Mouse (Mus musculus) adrenal gland, adult 10 weeks (tissue): ENCODE results near the gene Aoc3. TPM values are rescaled to one million over a fixed set of nuclear protein-coding genes. Genes with fewer than 3 reads are reported as not detected.

ENCODE experiments used
- polyA plus RNA-seq: library from polyadenylated mRNA; stranded (reverse); fragments of 350-450 nt; fragmentation: Illumina TruSeq; extraction: RNeasy Lipid Tissue Mini Kit (QIAGEN cat#74804); gene quantifications from one replicate; pipeline ENCODE4 v1.2.3, GENCODE M21; 2014; ENCODE audit warnings: low read depth, low replicate concordance

Gene Aoc3
- 22.7 TPM for polyA plus RNA-seq

DNA sequence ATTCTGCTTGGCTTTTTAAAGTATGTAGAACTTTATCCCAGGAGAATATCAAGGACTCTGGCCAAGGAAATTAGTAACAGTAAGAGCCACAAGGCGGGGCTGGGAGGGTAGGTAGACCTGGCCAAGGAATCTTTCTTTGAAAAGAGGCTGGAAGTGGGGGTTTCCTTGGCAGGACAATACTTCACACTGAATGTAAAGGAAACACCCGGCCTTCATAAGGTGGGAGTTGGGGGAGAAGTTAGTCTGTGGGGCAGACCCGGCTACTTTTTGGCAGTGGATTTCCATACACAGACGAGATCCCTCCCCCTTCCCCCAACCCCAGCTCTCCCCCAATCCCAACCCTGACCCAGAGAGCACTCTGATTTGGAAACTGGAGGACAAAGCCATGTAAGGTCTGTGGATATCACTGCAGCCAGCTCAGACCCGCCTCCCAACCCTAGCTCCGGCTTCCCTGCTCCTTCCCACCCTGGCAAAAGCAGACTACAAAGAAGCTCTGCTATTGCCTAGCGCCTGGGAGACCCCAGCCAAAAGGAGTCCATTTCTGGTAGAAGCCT, at the start of gene Aoc3:
Aoc3 (plus strand) TSS at position 235 of the 554 bp plus-strand sequence.

DNA sequence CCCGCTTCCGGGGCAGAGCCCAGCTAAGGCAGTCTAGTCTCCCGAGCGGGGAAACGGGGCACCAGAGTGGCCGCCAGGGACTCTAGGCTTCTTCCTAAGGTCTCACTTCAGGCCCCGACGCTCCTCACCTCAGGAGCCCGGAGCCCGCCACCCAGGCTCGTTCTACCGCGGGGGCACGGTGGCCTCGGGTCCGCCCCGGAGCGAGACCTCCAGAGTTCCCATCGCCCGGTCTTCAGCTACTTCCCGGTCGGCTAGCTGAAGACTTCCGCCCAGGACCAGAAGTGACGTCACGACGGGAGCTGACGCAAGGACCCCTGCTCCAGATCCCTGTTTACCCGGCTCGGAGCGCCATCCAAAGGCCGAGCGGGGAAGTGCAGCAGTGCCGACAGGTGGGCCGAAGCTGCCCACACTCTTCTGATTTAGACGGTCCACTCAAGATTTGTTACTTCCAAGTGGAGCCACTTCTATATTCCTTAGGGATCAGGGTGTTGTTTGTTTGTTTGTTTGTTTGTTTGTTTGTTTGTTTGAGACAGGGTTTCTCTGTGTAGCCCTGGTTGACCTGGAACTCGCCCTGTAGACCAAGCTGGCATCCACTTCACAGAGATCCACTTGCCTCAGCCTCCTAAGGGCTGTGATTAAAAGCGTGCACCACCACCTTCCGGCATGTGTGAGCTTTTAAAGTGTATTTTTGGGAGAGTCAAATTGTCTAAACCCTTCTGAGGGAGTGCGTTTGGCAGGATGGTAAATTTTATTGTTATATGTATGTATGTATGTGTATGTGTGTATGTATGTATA, 28.2 kb upstream of the Aoc3 start, which contains the start of gene Becn1:
Becn1 (minus strand) TSS at position 283 of the 795 bp plus-strand sequence.

DNA sequence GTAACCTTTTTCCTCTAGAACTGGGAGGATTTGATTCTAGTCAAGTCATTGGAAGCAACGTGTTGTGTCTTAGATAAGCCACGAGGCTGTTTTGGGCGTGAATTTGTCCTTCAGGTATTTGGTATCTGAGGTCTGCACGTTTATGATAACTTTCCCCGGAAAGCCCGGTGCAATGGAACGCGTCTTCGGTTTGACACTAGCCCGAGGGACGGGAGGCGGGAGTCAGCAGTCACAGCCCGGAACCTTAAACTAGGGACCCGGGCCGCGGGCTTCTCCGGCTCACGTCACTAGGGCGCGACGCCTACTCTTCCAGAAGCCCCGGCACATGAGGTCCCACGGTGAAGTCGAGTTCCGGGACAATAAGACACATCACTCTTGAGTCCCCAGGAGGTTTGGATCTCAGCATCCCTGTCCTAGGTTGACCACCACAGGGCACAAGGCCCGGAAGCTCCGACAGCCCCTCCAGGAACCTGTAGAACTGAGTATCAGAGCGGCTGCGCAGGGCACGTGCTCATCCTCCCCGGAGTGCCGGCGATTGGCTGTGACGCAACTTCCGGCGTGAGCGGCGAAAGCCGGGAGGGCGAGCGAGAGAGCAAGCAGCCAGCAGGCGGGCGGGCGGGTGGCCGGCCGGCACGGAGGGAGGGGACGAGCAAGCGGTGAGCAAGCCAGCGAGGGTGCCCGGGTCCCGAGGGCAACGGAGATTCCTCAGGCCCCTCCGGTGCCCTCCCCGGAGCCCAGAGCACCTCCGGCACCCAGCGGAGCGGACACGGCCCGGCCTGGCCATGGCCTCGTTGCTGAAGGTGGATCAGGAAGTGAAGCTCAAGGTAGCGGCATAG, 14.5 kb upstream of the Aoc3 start, which contains the start of gene Psme3:
Psme3 (plus strand) TSS at position 549 of the 836 bp plus-strand sequence.

DNA sequence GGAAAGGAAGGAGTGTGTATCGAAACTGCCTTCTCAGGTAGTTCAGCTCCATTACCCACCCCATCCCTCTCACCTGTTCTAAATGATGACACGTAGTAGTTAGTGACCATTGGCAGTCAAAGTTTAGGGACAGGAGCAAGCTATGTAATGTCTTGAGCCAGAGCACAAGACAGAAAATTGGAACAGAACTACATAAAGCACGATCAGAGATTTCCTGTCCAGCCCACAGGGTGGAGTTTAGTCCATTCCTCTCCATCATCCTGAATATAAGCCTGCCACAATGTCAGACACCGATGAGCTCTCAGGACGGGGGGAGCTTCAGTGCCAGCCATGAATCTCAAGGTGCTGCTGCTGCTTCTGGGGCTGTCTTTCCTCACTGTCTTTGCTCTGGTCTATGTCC, 5.6 kb upstream of the Aoc3 start, which contains the start of gene Aoc2:
Aoc2 (plus strand) TSS at position 301 of the 400 bp plus-strand sequence.

DNA sequence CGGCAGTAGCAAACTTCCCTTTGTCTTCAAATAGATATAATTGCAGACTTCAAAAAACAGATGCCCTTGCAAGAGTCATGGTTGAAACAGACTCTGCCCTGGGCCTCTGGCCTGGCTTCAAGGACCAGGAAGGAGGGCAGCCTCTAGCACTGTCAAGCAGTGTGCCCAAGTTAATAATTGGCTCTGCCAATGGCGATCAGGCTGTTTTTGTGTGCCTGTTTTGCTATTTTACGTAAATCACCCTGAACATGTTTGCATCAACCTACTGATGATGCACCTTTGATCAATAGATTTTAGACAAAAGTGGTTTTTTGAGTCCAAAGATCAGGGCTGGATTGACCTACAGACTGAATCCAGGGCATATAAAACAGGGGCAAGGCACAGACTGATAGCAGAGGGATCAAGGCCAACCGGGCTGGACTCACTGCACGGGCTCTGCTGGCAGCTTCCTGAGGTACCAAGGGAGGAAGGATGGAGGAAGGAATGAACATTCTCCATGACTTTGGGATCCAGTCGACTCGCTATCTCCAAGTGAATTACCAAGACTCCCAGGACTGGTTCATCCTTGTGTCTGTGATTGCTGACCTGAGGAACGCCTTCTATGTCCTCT, 37.0 kb downstream of the Aoc3 start, which contains the start of gene G6pc:
G6pc (plus strand) TSS at position 236 of the 610 bp plus-strand sequence.

Other genes with a start within 250 kb of the Aoc3 start
- 5.5 TPM for gene Coasy, start 248.0 kb upstream of the Aoc3 start, polyA plus RNA-seq
- gene Mlx, start 243.3 kb upstream of the Aoc3 start, polyA plus RNA-seq = 51.7 TPM
- 4.3 TPM for gene Psmc3ip, start 235.2 kb upstream of the Aoc3 start, polyA plus RNA-seq
- 40.1 TPM for gene Retreg3, start 210.7 kb upstream of the Aoc3 start, polyA plus RNA-seq
- gene Tubg1, start 210.7 kb upstream of the Aoc3 start, polyA plus RNA-seq = 3.0 TPM
- gene Tubg2, start 174.7 kb upstream of the Aoc3 start, polyA plus RNA-seq = not detected
- 0.17 TPM for gene Cntnap1, start 160.1 kb upstream of the Aoc3 start, polyA plus RNA-seq
- not detected for gene Plekhh3, start 159.3 kb upstream of the Aoc3 start, polyA plus RNA-seq
- gene Ccr10, start 155.2 kb upstream of the Aoc3 start, polyA plus RNA-seq = not detected
- 26.1 TPM for gene Ezh1, start 104.1 kb upstream of the Aoc3 start, polyA plus RNA-seq
- 6.6 TPM for gene Ramp2, start 84.6 kb upstream of the Aoc3 start, polyA plus RNA-seq
- 99.3 TPM for gene Vps25, start 76.9 kb upstream of the Aoc3 start, polyA plus RNA-seq
- gene Wnk4, start 70.0 kb upstream of the Aoc3 start, polyA plus RNA-seq = not detected
- 0.35 TPM for gene Cntd1, start 51.6 kb upstream of the Aoc3 start, polyA plus RNA-seq
- gene Coa3, start 51.5 kb upstream of the Aoc3 start, polyA plus RNA-seq = 5.0 TPM
- 112 TPM for gene Becn1, start 28.3 kb upstream of the Aoc3 start, polyA plus RNA-seq
- 268 TPM for gene Psme3, start 14.4 kb upstream of the Aoc3 start, polyA plus RNA-seq
- gene Aoc2, start 5.5 kb upstream of the Aoc3 start, polyA plus RNA-seq = not detected
- 0.47 TPM for gene G6pc, start 37.0 kb downstream of the Aoc3 start, polyA plus RNA-seq
- 8.6 TPM for gene Aarsd1, start 87.0 kb downstream of the Aoc3 start, polyA plus RNA-seq
- not detected for gene Gm27029, start 94.2 kb downstream of the Aoc3 start, polyA plus RNA-seq
- 5.1 TPM for gene Rundc1, start 94.5 kb downstream of the Aoc3 start, polyA plus RNA-seq
- gene Ptges3l, start 94.7 kb downstream of the Aoc3 start, polyA plus RNA-seq = 2.7 TPM
- gene Rpl27, start 111.7 kb downstream of the Aoc3 start, polyA plus RNA-seq = 55.5 TPM
- gene Ifi35, start 117.8 kb downstream of the Aoc3 start, polyA plus RNA-seq = 3.5 TPM
- gene Rnd2, start 134.4 kb downstream of the Aoc3 start, polyA plus RNA-seq = 6.2 TPM
- gene Vat1, start 135.6 kb downstream of the Aoc3 start, polyA plus RNA-seq = 5.2 TPM
- 3.9 TPM for gene Brca1, start 221.3 kb downstream of the Aoc3 start, polyA plus RNA-seq
- gene Nbr1, start 221.5 kb downstream of the Aoc3 start, polyA plus RNA-seq = 196 TPM